Mouse (Mus musculus) limb, embryonic 12.5 days (tissue): ENCODE measurements around the gene Tecpr1. TPM values are rescaled to one million over a fixed set of nuclear protein-coding genes. Genes with fewer than 3 reads are reported as not detected.

Experiments
- ATAC-seq: fragments of 200-750 bp; cut with Nextera tagmentation; 2 replicates; pipeline ENCODE4 v1.8.0; 2017; ENCODE audit warnings: low read depth, moderate TSS enrichment; ENCODE audit not compliant: insufficient number of reproducible peaks, insufficient read depth, low FRiP score, low TSS enrichment
- H3K27ac ChIP-seq: fragments of 300-500 bp; sonication (generic); 2 replicates; pipeline ENCODE4 v1.5.1; 2016; ENCODE audit warnings: mild to moderate bottlenecking, moderate library complexity
- H3K27me3 ChIP-seq: fragments of 300-500 bp; sonication (generic); 2 replicates; pipeline ENCODE4 v1.6.1; 2016; ENCODE audit warnings: mild to moderate bottlenecking, moderate library complexity
- H3K36me3 ChIP-seq: fragments of 300-500 bp; sonication (generic); 2 replicates; pipeline ENCODE4 v1.6.1; 2016; ENCODE audit warnings: mild to moderate bottlenecking, moderate library complexity
- H3K4me1 ChIP-seq: fragments of 300-500 bp; sonication (generic); replicated peaks from 2 replicates; pipeline ENCODE4 v1.6.1; 2016
- H3K4me2 ChIP-seq: fragments of 300-500 bp; sonication (generic); 2 replicates; pipeline ENCODE4 v1.6.1; 2016; ENCODE audit warnings: mild to moderate bottlenecking, moderate library complexity
- H3K4me3 ChIP-seq: fragments of 300-500 bp; sonication (generic); replicated peaks from 2 replicates; pipeline ENCODE4 v1.5.1; 2016; ENCODE audit warnings: mild to moderate bottlenecking
- H3K9ac ChIP-seq: fragments of 300-500 bp; sonication (generic); replicated peaks from 2 replicates; pipeline ENCODE4 v1.6.1; 2016; ENCODE audit warnings: mild to moderate bottlenecking, moderate library complexity
- H3K9me3 ChIP-seq: fragments of 300-500 bp; sonication (generic); 2 replicates; pipeline ENCODE4 v1.6.1; 2016; ENCODE audit warnings: mild to moderate bottlenecking, moderate library complexity
- WGBS: fragments of 180-500 bp; shearing (Covaris S2); methylation state at CpG from one replicate; pipeline ENCODE4 v1.1.7; 2016; 5-methylcytosine and 5-hydroxymethylcytosine counted together
- polyA plus RNA-seq: library from polyadenylated mRNA; unstranded; fragments of >200 nt; fragmentation: Nextera tagmentation; extraction: Ambion mirVana; gene quantifications from 2 replicates; pipeline ENCODE4 v1.2.1, GENCODE M21; 2016

Tecpr1 gene
- polyA plus RNA-seq, 1 experiment from 2014 or later: 24.3 TPM

DNA sequence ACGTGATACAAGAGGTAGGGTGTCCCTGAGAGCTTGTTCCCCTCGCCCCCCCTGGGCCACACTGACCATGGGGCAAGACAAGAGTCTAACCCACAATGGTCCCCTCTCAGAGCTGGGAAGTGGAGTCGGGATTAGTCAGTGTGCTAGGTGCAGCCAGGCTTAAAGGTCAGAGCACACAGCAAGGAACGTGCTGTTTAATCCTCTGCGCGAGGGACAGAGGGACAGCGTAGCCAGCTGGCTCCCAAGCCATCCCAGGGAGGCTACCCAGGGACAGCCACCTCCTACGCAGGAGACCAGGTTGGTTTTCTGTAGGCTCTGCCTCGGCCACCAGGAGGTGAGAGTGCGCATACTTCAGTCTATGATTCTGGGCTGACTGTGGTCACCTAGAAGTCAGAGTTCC lies 18.5 kb downstream of the Tecpr1 start:
- ATAC-seq: no peak
- Histone ChIP-seq H3K9ac (no peak overlapping the region), H3K27ac (no peak overlapping the region), H3K4me1 (no peaks in the 10 kb centered on the region), H3K36me3 (peaks cover 72% of the 10 kb centered on the region), H3K9me3 (peaks cover 7% of the 10 kb centered on the region), H3K4me2 (no peak overlapping the region), H3K27me3 (no peaks in the 10 kb centered on the region), H3K4me3 (no peak overlapping the region)
- 83% methylated on average over 10 of the region's 10 CpGs for WGBS

DNA sequence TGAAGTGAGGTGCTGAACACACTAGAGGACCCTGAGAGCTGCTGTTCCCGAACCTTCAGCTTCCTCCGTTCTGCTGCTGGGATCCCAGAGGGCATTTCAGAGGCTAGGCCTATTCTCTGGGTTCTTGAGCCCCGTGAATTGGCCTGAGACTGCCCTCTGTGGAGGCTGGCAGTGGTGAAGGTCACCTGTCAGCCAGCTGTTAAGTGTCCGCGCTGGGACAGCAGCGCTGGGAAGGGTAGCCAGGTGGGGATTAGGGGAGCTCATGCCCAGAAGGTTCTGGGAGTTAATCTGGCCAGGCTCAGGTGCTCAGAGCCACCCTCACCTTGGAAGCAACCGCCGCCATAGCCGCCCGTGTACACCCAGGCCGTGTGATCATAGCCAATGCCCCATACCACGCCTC lies 19.1 kb downstream of the Tecpr1 start:
- peaks cover 70% of the 10 kb centered on the region for H3K36me3 ChIP-seq
- H3K27me3 ChIP-seq: no peaks in the 10 kb centered on the region
- no peaks in the 10 kb centered on the region for H3K4me1 ChIP-seq
- H3K9me3 ChIP-seq: peaks cover 7% of the 10 kb centered on the region
- no peak overlapping the region for H3K27ac ChIP-seq
- 88% methylated on average over 12 of the region's 12 CpGs for WGBS
- H3K4me2 ChIP-seq: no peak overlapping the region
- no peak overlapping the region for H3K4me3 ChIP-seq
- ATAC-seq: no peak
- no peak overlapping the region for H3K9ac ChIP-seq

DNA sequence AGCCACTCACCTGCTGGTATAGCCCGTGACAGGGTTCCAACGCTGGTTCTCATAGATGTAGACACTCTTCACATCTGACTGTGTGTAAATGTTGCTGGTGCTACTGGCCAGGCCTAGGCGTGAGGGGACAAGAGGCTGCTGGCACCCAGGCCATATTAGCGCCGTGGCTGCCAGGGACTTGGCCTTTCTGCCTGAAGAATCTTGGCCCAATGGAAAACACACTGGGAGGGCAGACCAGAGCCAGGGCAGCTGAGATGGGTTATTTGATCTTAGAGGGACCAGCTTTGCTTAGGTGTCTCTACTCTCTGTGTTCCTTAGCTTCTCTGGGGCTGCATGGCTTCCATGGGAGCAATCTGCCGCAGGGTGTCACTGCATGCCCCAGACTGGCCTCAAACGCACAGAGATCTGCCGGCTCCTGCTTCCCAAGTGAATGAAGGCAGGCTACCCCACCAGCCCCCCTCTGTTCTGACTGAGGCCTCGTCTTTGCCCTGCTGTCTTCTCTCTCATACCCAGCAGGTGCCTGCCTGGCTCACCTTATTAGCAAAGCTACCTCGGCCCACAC lies 19.9 kb downstream of the Tecpr1 start:
- peaks cover 73% of the 10 kb centered on the region for H3K36me3 ChIP-seq
- no peaks in the 10 kb centered on the region for H3K4me1 ChIP-seq
- peaks cover 7% of the 10 kb centered on the region for H3K9me3 ChIP-seq
- no peak overlapping the region for H3K27ac ChIP-seq
- no peak overlapping the region for H3K4me2 ChIP-seq
- H3K9ac ChIP-seq: no peak overlapping the region
- no peaks in the 10 kb centered on the region for H3K27me3 ChIP-seq
- no peak overlapping the region for H3K4me3 ChIP-seq
- no peak for ATAC-seq
- 91% methylated on average over 10 of the region's 10 CpGs for WGBS

DNA sequence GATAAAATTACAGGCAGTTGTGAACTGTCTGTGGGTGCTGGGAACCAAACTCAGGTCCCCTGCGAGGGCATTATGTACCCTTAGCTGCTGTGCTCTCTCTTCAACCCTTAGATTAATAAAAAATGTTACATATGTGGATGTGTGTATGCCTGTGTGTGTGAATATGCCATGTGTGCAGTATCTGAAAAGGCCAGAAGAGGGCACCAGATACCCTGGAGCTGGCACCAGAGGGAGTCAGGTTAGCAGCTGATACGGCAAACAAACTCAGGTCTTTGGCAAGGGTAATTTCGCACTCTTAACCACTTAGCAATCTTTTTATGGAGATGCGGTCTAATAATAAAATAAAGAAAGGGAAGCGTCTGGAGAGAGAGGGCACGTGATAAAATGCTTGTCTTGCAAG lies 21.0 kb downstream of the Tecpr1 start:
- H3K9me3 ChIP-seq: peaks cover 7% of the 10 kb centered on the region
- H3K27ac ChIP-seq: no peak overlapping the region
- no peak overlapping the region for H3K9ac ChIP-seq
- peaks cover 75% of the 10 kb centered on the region for H3K36me3 ChIP-seq
- H3K4me2 ChIP-seq: no peak overlapping the region
- no peaks in the 10 kb centered on the region for H3K4me1 ChIP-seq
- 94% methylated on average over 6 of the region's 6 CpGs for WGBS
- no peaks in the 10 kb centered on the region for H3K27me3 ChIP-seq
- ATAC-seq: no peak
- H3K4me3 ChIP-seq: no peak overlapping the region

DNA sequence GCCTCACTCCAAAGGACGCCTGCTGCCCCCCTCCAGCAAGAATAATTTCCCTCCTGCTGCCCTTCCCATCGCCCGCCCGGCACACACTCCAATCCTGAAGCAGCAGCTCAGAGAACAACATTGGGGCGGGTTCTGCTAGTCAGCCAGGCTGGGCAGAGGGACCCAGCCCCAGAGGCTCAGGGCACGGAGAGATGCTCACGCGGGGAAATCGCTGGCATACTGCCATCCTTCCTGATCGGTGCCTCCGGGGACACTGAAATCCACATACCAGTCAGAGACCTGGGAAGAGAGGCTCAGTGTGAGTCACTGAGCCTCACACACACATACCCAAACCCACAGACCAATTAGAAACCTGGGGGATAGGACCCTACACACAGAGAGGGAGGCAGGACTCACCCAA lies 22.8 kb downstream of the Tecpr1 start:
- H3K4me2 ChIP-seq: no peak overlapping the region
- H3K4me1 ChIP-seq: no peaks in the 10 kb centered on the region
- 91% methylated on average over 11 of the region's 11 CpGs for WGBS
- no peak for ATAC-seq
- no peak overlapping the region for H3K4me3 ChIP-seq
- no peaks in the 10 kb centered on the region for H3K27me3 ChIP-seq
- no peak overlapping the region for H3K9ac ChIP-seq
- H3K36me3 ChIP-seq: peaks cover 63% of the 10 kb centered on the region
- H3K27ac ChIP-seq: no peak overlapping the region
- peaks cover 7% of the 10 kb centered on the region for H3K9me3 ChIP-seq

DNA sequence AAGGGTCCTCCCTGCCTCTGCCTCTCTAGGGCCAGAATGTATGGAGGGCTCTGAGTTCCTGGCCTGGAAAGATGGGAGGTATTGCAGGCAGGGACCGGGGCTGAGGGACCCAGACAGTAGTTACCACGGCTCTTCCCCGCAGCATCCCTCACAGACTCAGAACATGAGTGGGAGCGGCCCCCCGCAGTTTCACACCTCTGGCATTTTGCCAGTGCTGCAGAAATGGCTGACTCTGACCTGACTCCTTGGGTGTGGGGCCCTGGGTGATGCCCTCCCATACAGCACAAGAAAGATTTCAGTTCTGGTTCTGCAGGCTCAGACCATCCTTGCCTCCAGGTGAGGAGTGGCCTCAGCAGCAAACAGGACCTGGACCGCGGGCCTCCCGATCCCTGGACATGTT lies 27.8 kb downstream of the Tecpr1 start:
- Histone ChIP-seq H3K36me3 (peaks cover 26% of the 10 kb centered on the region; the same call in 1 of the 2 replicates), H3K27me3 (no peaks in the 10 kb centered on the region), H3K4me3 (no peak overlapping the region), H3K4me2 (no peak overlapping the region), H3K9ac (no peak overlapping the region), H3K9me3 (no peaks in the 10 kb centered on the region), H3K4me1 (peaks cover 9% of the 10 kb centered on the region; the same call in 1 of the 2 replicates), H3K27ac (no peak overlapping the region)
- WGBS: 87% methylated on average over 8 of the region's 8 CpGs
- no peak for ATAC-seq

DNA sequence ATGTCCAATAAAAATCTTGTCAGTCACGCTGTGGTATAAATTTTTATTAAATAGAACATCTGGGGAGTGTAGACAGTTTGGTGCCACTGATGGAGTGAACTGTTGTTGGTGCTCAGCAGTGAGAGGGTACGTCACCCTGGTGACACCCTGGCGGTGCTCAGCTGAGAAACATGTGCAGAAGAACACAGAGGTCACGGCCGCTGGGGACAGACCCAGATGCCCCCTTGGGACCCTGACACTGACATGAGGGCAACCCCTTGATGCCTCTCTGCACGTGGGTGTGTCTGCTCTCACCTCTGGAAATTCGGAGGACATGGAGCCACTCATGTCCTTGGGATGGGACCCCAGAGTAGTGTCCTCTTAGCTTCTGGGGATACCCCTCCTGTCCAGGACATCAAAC lies 29.0 kb downstream of the Tecpr1 start:
- H3K9ac ChIP-seq: no peak overlapping the region
- H3K4me1 ChIP-seq: peaks cover 19% of the 10 kb centered on the region
- no peak for ATAC-seq

DNA sequence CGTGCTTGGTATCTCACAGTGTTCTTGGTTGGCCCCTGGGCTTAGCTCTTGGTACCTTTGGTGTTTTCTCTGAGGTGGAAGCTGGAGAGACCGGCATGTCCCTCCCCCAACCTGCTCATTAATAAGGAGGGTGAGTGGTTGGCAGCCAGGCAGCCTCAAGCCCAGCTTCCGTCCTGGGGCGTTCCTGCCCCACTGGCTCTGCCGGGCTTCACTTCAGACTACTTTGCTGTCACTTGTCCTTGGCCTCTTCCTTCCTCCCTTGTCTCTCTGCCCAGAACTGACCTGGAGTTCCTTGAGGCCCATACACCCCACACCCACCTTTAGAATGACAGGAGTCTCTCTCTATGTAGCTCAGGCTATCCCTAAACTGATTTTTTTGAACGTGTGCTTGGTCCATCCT lies 30.7 kb downstream of the Tecpr1 start:
- H3K36me3 ChIP-seq: peaks cover 11% of the 10 kb centered on the region; the same call in 1 of the 2 replicates
- 83% methylated on average over 6 of the region's 6 CpGs for WGBS
- no peak overlapping the region for H3K9ac ChIP-seq
- no peaks in the 10 kb centered on the region for H3K9me3 ChIP-seq
- H3K4me1 ChIP-seq: peaks cover 20% of the 10 kb centered on the region
- no peak overlapping the region for H3K4me2 ChIP-seq
- no peak for ATAC-seq
- no peak overlapping the region for H3K27ac ChIP-seq
- H3K4me3 ChIP-seq: no peak overlapping the region
- H3K27me3 ChIP-seq: no peaks in the 10 kb centered on the region

More for the DNA sequence above, 29.0 kb downstream of the Tecpr1 start:
- 77% methylated on average over 7 of the region's 7 CpGs for WGBS
- Histone ChIP-seq H3K27ac (no peak overlapping the region), H3K4me3 (no peak overlapping the region), H3K27me3 (no peaks in the 10 kb centered on the region), H3K4me2 (no peak overlapping the region), H3K9me3 (no peaks in the 10 kb centered on the region), H3K36me3 (peaks cover 18% of the 10 kb centered on the region; the same call in 1 of the 2 replicates)

DNA sequence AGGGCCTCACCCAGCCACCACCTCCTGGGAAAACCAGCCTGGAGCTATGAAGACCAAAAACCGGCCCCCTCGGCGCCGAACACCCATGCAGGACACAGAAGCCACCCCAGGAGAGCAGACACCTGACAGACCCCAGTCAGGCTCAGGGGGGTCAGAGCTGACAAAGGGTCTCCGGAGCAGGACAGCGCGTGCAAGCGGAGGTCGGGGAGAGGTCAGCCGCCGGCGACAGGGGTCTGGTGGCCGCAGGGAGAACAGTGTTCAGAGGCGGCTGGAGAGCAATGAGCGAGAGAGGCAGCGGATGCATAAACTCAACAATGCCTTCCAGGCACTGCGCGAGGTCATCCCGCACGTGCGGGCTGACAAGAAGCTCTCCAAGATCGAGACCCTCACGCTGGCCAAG lies 32.4 kb downstream of the Tecpr1 start:
- no peak overlapping the region for H3K4me3 ChIP-seq
- no peak for ATAC-seq
- no peak overlapping the region for H3K27ac ChIP-seq
- 55% methylated on average over 23 of the region's 23 CpGs for WGBS
- peaks cover 16% of the 10 kb centered on the region; the same call in 1 of the 2 replicates for H3K36me3 ChIP-seq
- no peak overlapping the region for H3K4me2 ChIP-seq
- H3K27me3 ChIP-seq: no peaks in the 10 kb centered on the region
- H3K9me3 ChIP-seq: no peaks in the 10 kb centered on the region
- no peak overlapping the region for H3K9ac ChIP-seq
- peaks cover 20% of the 10 kb centered on the region for H3K4me1 ChIP-seq

DNA sequence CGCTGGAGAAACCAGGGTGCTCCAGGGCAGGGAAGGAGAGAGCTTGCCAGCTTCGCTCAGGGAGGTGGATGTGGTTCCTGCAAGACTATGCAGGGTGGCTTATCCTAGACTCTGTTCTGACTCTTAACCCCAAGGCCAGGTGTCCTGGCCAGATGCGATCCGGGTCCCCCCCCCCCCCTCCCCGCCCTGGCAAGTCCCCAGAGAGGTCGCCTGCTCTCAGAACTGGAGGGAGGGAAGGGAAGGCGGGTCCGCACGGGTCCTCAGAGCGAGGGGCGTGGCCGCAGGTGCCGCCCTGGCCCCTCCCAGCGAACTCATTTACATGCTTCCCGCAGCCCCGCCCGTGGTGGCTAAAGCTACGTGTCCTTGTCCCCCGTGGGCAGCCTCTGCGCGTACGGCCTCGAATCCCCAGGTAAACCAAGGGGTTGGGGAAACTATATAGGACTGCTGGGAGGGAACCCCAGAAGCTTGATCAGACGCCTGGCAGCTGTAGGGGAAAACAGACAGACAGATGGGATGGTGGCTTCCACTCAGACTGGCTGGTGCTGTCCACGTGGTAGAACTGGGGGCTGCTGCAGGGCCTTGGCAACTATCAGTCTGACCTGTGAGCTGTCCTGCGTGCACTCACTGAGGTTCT lies 33.3 kb downstream of the Tecpr1 start, which contains the start of gene Bhlha15:
Gene Bhlha15 (plus strand): TSS at position 337 of the 634 bp plus-strand sequence.
- WGBS: 5% methylated on average over 24 of the region's 26 CpGs
- Histone ChIP-seq H3K4me1 (peaks cover 20% of the 10 kb centered on the region), H3K9ac (0 out of 2 replicates have a peak within 1 kb of the TSS, but pooled peaks have one; percentile 18), H3K4me3 (peak within 1 kb of the TSS; percentile 27), H3K9me3 (no peaks in the 10 kb centered on the region), H3K27ac (no peak within 1 kb of the TSS), H3K36me3 (peaks cover 25% of the 10 kb centered on the region), H3K4me2 (peak within 1 kb of the TSS; percentile 63), H3K27me3 (no peaks in the 10 kb centered on the region)
- ATAC-seq: peak; percentile 49; the same call in 1 of the 2 replicates

DNA sequence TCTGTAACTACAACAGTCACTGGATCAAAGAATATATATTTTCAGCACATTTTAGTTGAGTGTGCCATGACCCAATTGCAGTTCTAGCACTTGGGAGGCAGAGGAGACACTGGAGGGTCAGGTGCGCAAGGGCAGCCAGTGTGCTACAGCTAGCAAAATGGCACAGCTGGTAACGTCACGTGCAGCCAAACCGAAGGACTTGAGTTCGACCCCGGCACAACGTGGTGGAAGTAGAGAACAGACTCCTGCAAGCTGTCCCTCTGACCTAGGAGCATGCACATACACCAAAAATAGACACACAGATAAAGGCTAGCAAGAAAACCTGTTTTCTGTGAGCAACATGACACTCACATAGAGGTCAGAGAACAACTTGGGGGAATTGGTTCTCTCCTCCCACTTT lies 34.1 kb downstream of the Tecpr1 start:
- H3K4me3 ChIP-seq: no peak overlapping the region
- no peaks in the 10 kb centered on the region for H3K9me3 ChIP-seq
- no peaks in the 10 kb centered on the region for H3K27me3 ChIP-seq
- H3K36me3 ChIP-seq: peaks cover 33% of the 10 kb centered on the region
- H3K9ac ChIP-seq: no peak overlapping the region
- no peak overlapping the region for H3K27ac ChIP-seq
- H3K4me2 ChIP-seq: peak overlapping the region; percentile 63; the same call in 1 of the 2 replicates
- 71% methylated on average over 7 of the region's 7 CpGs for WGBS
- H3K4me1 ChIP-seq: peaks cover 20% of the 10 kb centered on the region
- ATAC-seq: no peak
